Mouse (Mus musculus) lung, postnatal 0 days (tissue): ENCODE measurements around the gene Gm26992.

Source experiments
- CTCF ChIP-seq: IDR thresholded peaks from 2 replicates; pipeline ENCODE4 v1.5.1; 2016; ENCODE audit warnings: antibody characterized with exemption, mild to moderate bottlenecking
- EP300 ChIP-seq: IDR thresholded peaks from 2 replicates; pipeline ENCODE4 v1.6.1; 2016; ENCODE audit warnings: antibody characterized with exemption, mild to moderate bottlenecking, control low read depth

- TF ChIP-seq CTCF = no peak
- no peak for TF ChIP-seq EP300
Measured at GRCm38 (mm10) chrX:103393841-103394240, 28.0 kb upstream of the Gm26992 start.
